Mouse (Mus musculus): ENCODE data around the gene Fyn. TPM values are rescaled to one million over a fixed set of nuclear protein-coding genes. Genes with fewer than 3 reads are reported as not detected.

Gene Fyn
- polyA plus RNA-seq, 1 experiment from 2014 or later, result 70.3 TPM

- H3K36me3 ChIP-seq (replicated peaks), result no peaks in the 10 kb centered on the region
- no peak overlapping the region for H3K9ac ChIP-seq
- H3K9me3 ChIP-seq, result no peaks in the 10 kb centered on the region
- H3K4me3 ChIP-seq, result no peak overlapping the region
- no peak for ATAC-seq (replicated peaks)
- no peaks in the 10 kb centered on the region for H3K4me1 ChIP-seq
- no peak overlapping the region for H3K27ac ChIP-seq
- no peak overlapping the region for H3K4me2 ChIP-seq
- no peaks in the 10 kb centered on the region for H3K27me3 ChIP-seq (replicated peaks)
- WGBS, result 95% methylated on average over 14 of the region's 14 CpGs
These were observed 18.8 kb upstream of the Fyn start for GRCm38 (mm10) chr10:39349781-39350364.

GRCm38 (mm10) chr10:39364196-39364595 lies 4.5 kb upstream of the Fyn start:
- H3K9ac ChIP-seq, result no peak overlapping the region
- no peaks in the 10 kb centered on the region for H3K27me3 ChIP-seq (replicated peaks)
- H3K4me3 ChIP-seq, result no peak overlapping the region

GRCm38 (mm10) chr10:39369502-39369931 lies 862 bp downstream of the Fyn start:
- peak; percentile 99 for ATAC-seq (replicated peaks)
- peaks cover 41% of the 10 kb centered on the region for H3K4me1 ChIP-seq
- H3K27me3 ChIP-seq (replicated peaks), result no peaks in the 10 kb centered on the region
- H3K27ac ChIP-seq, result peak overlapping the region; percentile 99
- H3K36me3 ChIP-seq (replicated peaks), result no peaks in the 10 kb centered on the region
- peak overlapping the region; percentile 71 for H3K4me2 ChIP-seq
- H3K4me3 ChIP-seq, result peak overlapping the region; percentile 99
- no peaks in the 10 kb centered on the region for H3K9me3 ChIP-seq
- WGBS, result under 1% methylated on average over 40 of the region's 44 CpGs
- peak overlapping the region; percentile 98 for H3K9ac ChIP-seq

More at GRCm38 (mm10) chr10:39364196-39364595, 4.5 kb upstream of the Fyn start:
- Histone ChIP-seq H3K9me3 (no peaks in the 10 kb centered on the region), H3K4me1 (peaks cover 5% of the 10 kb centered on the region), H3K4me2 (no peak overlapping the region), H3K36me3 (replicated peaks) (no peaks in the 10 kb centered on the region), H3K27ac (no peak overlapping the region)
- no peak for ATAC-seq (replicated peaks)
- 93% methylated on average over 4 of the region's 4 CpGs for WGBS

- ATAC-seq (replicated peaks), result peak; percentile 74
- H3K36me3 ChIP-seq (replicated peaks), result no peaks in the 10 kb centered on the region
- H3K4me2 ChIP-seq, result peak overlapping the region; percentile 71
- WGBS, result under 1% methylated on average over 66 of the region's 68 CpGs
- no peaks in the 10 kb centered on the region for H3K9me3 ChIP-seq
- peak overlapping the region; percentile 99 for H3K4me3 ChIP-seq
- H3K27ac ChIP-seq, result peak overlapping the region; percentile 99
- peaks cover 48% of the 10 kb centered on the region for H3K4me1 ChIP-seq
- peak overlapping the region; percentile 98 for H3K9ac ChIP-seq
- no peaks in the 10 kb centered on the region for H3K27me3 ChIP-seq (replicated peaks)
These were observed 1.5 kb downstream of the Fyn start for GRCm38 (mm10) chr10:39369977-39370785.

GRCm38 (mm10) chr10:39370786-39371221 lies 2.1 kb downstream of the Fyn start:
- Histone ChIP-seq H3K4me2 (peak overlapping the region; percentile 71), H3K4me1 (peaks cover 52% of the 10 kb centered on the region), H3K4me3 (peak overlapping the region; percentile 99), H3K36me3 (replicated peaks) (no peaks in the 10 kb centered on the region), H3K9ac (peak overlapping the region; percentile 98), H3K9me3 (no peaks in the 10 kb centered on the region), H3K27me3 (replicated peaks) (no peaks in the 10 kb centered on the region), H3K27ac (peak overlapping the region; percentile 99)
- ATAC-seq (replicated peaks), result peak; percentile 2
- under 1% methylated on average over 8 of the region's 8 CpGs for WGBS

- H3K9ac ChIP-seq, result peak overlapping the region; percentile 98
- 33% methylated on average over 2 of the region's 2 CpGs for WGBS
- H3K4me3 ChIP-seq, result peak overlapping the region; percentile 99
- H3K36me3 ChIP-seq (replicated peaks), result no peaks in the 10 kb centered on the region
- H3K27me3 ChIP-seq (replicated peaks), result no peaks in the 10 kb centered on the region
- peak overlapping the region; percentile 99 for H3K27ac ChIP-seq
- ATAC-seq (replicated peaks), result no peak
- peak overlapping the region; percentile 71 for H3K4me2 ChIP-seq
- H3K9me3 ChIP-seq, result no peaks in the 10 kb centered on the region
- H3K4me1 ChIP-seq, result peaks cover 58% of the 10 kb centered on the region
These were observed 2.8 kb downstream of the Fyn start for GRCm38 (mm10) chr10:39371467-39371866.

GRCm38 (mm10) chr10:39371991-39372390 lies 3.3 kb downstream of the Fyn start:
- ATAC-seq (replicated peaks), result no peak
- Histone ChIP-seq H3K4me3 (peak overlapping the region; percentile 99), H3K4me2 (peak overlapping the region; percentile 71), H3K9ac (no peak overlapping the region), H3K27me3 (replicated peaks) (no peaks in the 10 kb centered on the region), H3K27ac (no peak overlapping the region), H3K9me3 (no peaks in the 10 kb centered on the region), H3K4me1 (peaks cover 64% of the 10 kb centered on the region), H3K36me3 (replicated peaks) (no peaks in the 10 kb centered on the region)
- 89% methylated on average over 5 of the region's 5 CpGs for WGBS

GRCm38 (mm10) chr10:39376676-39377075 lies 8.0 kb downstream of the Fyn start:
- Histone ChIP-seq H3K4me3 (no peak overlapping the region), H3K27ac (no peak overlapping the region), H3K4me1 (peaks cover 85% of the 10 kb centered on the region), H3K36me3 (replicated peaks) (no peaks in the 10 kb centered on the region), H3K27me3 (replicated peaks) (no peaks in the 10 kb centered on the region), H3K9ac (no peak overlapping the region), H3K9me3 (no peaks in the 10 kb centered on the region), H3K4me2 (no peak overlapping the region)
- WGBS, result 86% methylated on average over 9 of the region's 9 CpGs
- 0 out of 2 replicates have a peak, but pooled peaks have one; percentile 18 for ATAC-seq (replicated peaks)

- 90% methylated on average over 5 of the region's 5 CpGs for WGBS
- Histone ChIP-seq H3K9me3 (no peaks in the 10 kb centered on the region), H3K4me2 (no peak overlapping the region), H3K4me3 (no peak overlapping the region), H3K27ac (no peak overlapping the region), H3K27me3 (replicated peaks) (no peaks in the 10 kb centered on the region), H3K36me3 (replicated peaks) (no peaks in the 10 kb centered on the region), H3K9ac (no peak overlapping the region), H3K4me1 (peaks cover 83% of the 10 kb centered on the region)
- ATAC-seq (replicated peaks), result no peak
These were observed 8.6 kb downstream of the Fyn start for GRCm38 (mm10) chr10:39377219-39377618.

GRCm38 (mm10) chr10:39378025-39378603 lies 9.5 kb downstream of the Fyn start:
- no peaks in the 10 kb centered on the region for H3K27me3 ChIP-seq (replicated peaks)
- ATAC-seq (replicated peaks), result no peak
- no peak overlapping the region for H3K4me2 ChIP-seq
- H3K4me1 ChIP-seq, result peaks cover 83% of the 10 kb centered on the region
- 89% methylated on average over 8 of the region's 8 CpGs for WGBS
- H3K9ac ChIP-seq, result no peak overlapping the region
- no peak overlapping the region for H3K4me3 ChIP-seq
- no peaks in the 10 kb centered on the region for H3K36me3 ChIP-seq (replicated peaks)
- no peaks in the 10 kb centered on the region for H3K9me3 ChIP-seq
- no peak overlapping the region for H3K27ac ChIP-seq

GRCm38 (mm10) chr10:39379287-39379686 lies 10.6 kb downstream of the Fyn start:
- Histone ChIP-seq H3K27ac (peak overlapping the region; percentile 40), H3K4me1 (peaks cover 78% of the 10 kb centered on the region), H3K36me3 (replicated peaks) (no peaks in the 10 kb centered on the region), H3K9me3 (no peaks in the 10 kb centered on the region), H3K4me2 (no peak overlapping the region), H3K4me3 (no peak overlapping the region), H3K27me3 (replicated peaks) (no peaks in the 10 kb centered on the region), H3K9ac (no peak overlapping the region)
- peak; percentile 46 for ATAC-seq (replicated peaks)
- WGBS, result 52% methylated on average over 10 of the region's 10 CpGs

- Histone ChIP-seq H3K4me1 (peaks cover 78% of the 10 kb centered on the region), H3K9me3 (no peaks in the 10 kb centered on the region), H3K9ac (no peak overlapping the region), H3K27me3 (replicated peaks) (no peaks in the 10 kb centered on the region), H3K4me3 (no peak overlapping the region), H3K27ac (peak overlapping the region; percentile 40; the same call in 1 of the 2 replicates), H3K36me3 (replicated peaks) (no peaks in the 10 kb centered on the region), H3K4me2 (no peak overlapping the region)
- WGBS, result 30% methylated on average over 5 of the region's 5 CpGs
- ATAC-seq (replicated peaks), result peak; percentile 35; the same call in 1 of the 2 replicates
These were observed 11.2 kb downstream of the Fyn start for GRCm38 (mm10) chr10:39379721-39380370.
